Mouse (Mus musculus) cerebral cortex, adult 2 months (tissue): ENCODE measurements around the gene Six6.

Experiments used
- WGBS: fragments of 180-500 bp; shearing (Covaris S2); methylation state at CpG from one replicate; pipeline ENCODE4 v1.1.7; 2018; 5-methylcytosine and 5-hydroxymethylcytosine counted together

Gene Six6

GRCm38 (mm10) chr12:72957829-72958424, 18.2 kb downstream of the Six6 start:
- 73% methylated on average over 6 of the region's 6 CpGs for WGBS

GRCm38 (mm10) chr12:72958446-72958845, 18.8 kb downstream of the Six6 start:
- WGBS: 94% methylated on average over 3 of the region's 3 CpGs

GRCm38 (mm10) chr12:72962761-72963160, 23.1 kb downstream of the Six6 start:
- WGBS: 68% methylated on average over 6 of the region's 6 CpGs

- 92% methylated on average over 7 of the region's 7 CpGs for WGBS
Measured at GRCm38 (mm10) chr12:72967541-72967940, 27.8 kb downstream of the Six6 start.

- WGBS: 70% methylated on average over 14 of the region's 14 CpGs
Measured at GRCm38 (mm10) chr12:72970620-72971019, 30.9 kb downstream of the Six6 start.

GRCm38 (mm10) chr12:72973161-72973560, 33.5 kb downstream of the Six6 start:
- WGBS: 6% methylated on average over 6 of the region's 6 CpGs

- 22% methylated on average over 7 of the region's 7 CpGs for WGBS
Measured at GRCm38 (mm10) chr12:72976172-72976571, 36.5 kb downstream of the Six6 start.

GRCm38 (mm10) chr12:72976718-72977117, 37.0 kb downstream of the Six6 start:
- 3% methylated on average over 12 of the region's 12 CpGs for WGBS

GRCm38 (mm10) chr12:72977851-72978250, 38.2 kb downstream of the Six6 start:
- WGBS: 75% methylated on average over 3 of the region's 3 CpGs

- 74% methylated on average over 5 of the region's 5 CpGs for WGBS
Measured at GRCm38 (mm10) chr12:72979236-72979635, 39.5 kb downstream of the Six6 start.

GRCm38 (mm10) chr12:72982616-72983015, 42.9 kb downstream of the Six6 start:
- WGBS: 83% methylated on average over 10 of the region's 10 CpGs

GRCm38 (mm10) chr12:72983071-72983857, 43.6 kb downstream of the Six6 start:
- 84% methylated on average over 8 of the region's 8 CpGs for WGBS
